Mouse (Mus musculus): Measurements from ENCODE around the gene Olfr312.

GRCm38 (mm10) chr11:58790646-58791045 lies 38.4 kb upstream of the Olfr312 start:
- no peak for TF ChIP-seq POLR2A (IDR thresholded peaks at IDR 0.05; ENCODE audit: low read depth, low read length)
- TF ChIP-seq CTCF (conservative IDR thresholded peaks at IDR 0.05; ENCODE audit: insufficient read depth, insufficient read length, low read depth, low read length), result no peak

Measured in kidney, adult 2 months (tissue).